Mouse (Mus musculus) small intestine, adult 2 months (tissue): ENCODE data around the gene Ccdc82.

Source experiments
- CTCF ChIP-seq: fragments of 200-500 bp; IDR thresholded peaks from 2 replicates; pipeline ENCODE4 v1.5.1; 2012; ENCODE audit warnings: low read depth, mild to moderate bottlenecking, control low read depth, inconsistent platforms, low read length, moderate library complexity, mixed read lengths; ENCODE audit not compliant: insufficient replicate concordance, insufficient read length; ENCODE audit errors: extremely low read depth
- POLR2A ChIP-seq: fragments of 200-500 bp; IDR thresholded peaks from 2 replicates; pipeline ENCODE4 v1.6.1; 2012; ENCODE audit warnings: low read depth, mild to moderate bottlenecking, control low read depth, inconsistent platforms, low read length, moderate library complexity

- no peak for TF ChIP-seq CTCF
- TF ChIP-seq POLR2A, result no peak
These were observed 4.4 kb upstream of the Ccdc82 start for GRCm38 (mm10) chr9:13242321-13242720.
